Mouse (Mus musculus) ES-E14 (cell line): ENCODE results near the gene Ccnl1. TPM values are rescaled to one million over a fixed set of nuclear protein-coding genes. Genes with fewer than 3 reads are reported as not detected.

ENCODE experiments used
- DNase-seq: peaks from one replicate; pipeline ENCODE4 v3.0.0-alpha.2; 2013; ENCODE audit warnings: low read depth, low spot score
- H3K27ac ChIP-seq: 2 replicates; pipeline ENCODE4 v1.5.1; 2012; ENCODE audit warnings: low read depth, mild to moderate bottlenecking, low read length, moderate library complexity, mixed read lengths; ENCODE audit not compliant: poor library complexity, insufficient read depth, severe bottlenecking
- H3K36me3 ChIP-seq: 2 replicates; pipeline ENCODE4 v1.6.1; 2012; ENCODE audit warnings: mild to moderate bottlenecking, low read length, moderate library complexity, mixed read lengths; ENCODE audit not compliant: control insufficient read depth, poor library complexity, insufficient read depth, severe bottlenecking
- H3K4me1 ChIP-seq, 2 experiments: fragments of 150-350 bp in 1 of 2; sonication (generic) in 1 of 2; 2 replicates each; pipeline ENCODE4 v1.6.1; 2012; ENCODE audit warnings: low read length in 2 of 2, mild to moderate bottlenecking in 1 of 2, mixed read lengths in 1 of 2; ENCODE audit not compliant: control insufficient read depth in 2 of 2, insufficient read depth in 2 of 2, poor library complexity in 1 of 2
- H3K4me3 ChIP-seq, 2 experiments: fragments of 150-350 bp in 1 of 2; sonication (generic) in 1 of 2; 2 replicates each; pipeline ENCODE4 v1.5.1; 2012; ENCODE audit warnings: low read length in 2 of 2, low read depth in 1 of 2, mild to moderate bottlenecking in 1 of 2, mixed read lengths in 1 of 2; ENCODE audit not compliant: insufficient read depth in 1 of 2, poor library complexity in 1 of 2, severe bottlenecking in 1 of 2
- H3K9ac ChIP-seq: 2 replicates; pipeline ENCODE4 v1.6.1; 2012; ENCODE audit warnings: low read depth, mild to moderate bottlenecking, low read length, mixed read lengths; ENCODE audit not compliant: poor library complexity, insufficient read depth, severe bottlenecking
- H3K9me3 ChIP-seq: fragments of 150-350 bp; sonication (generic); 2 replicates; pipeline ENCODE4 v1.6.1; 2012; ENCODE audit warnings: low read depth, mild to moderate bottlenecking, low read length; ENCODE audit not compliant: control insufficient read depth, insufficient read depth
- CHD2 ChIP-seq: IDR thresholded peaks from 2 replicates; pipeline ENCODE4 v1.6.1; 2014; ENCODE audit warnings: mild to moderate bottlenecking, low read depth, low read length, inconsistent platforms
- HCFC1 ChIP-seq: IDR thresholded peaks from 2 replicates; pipeline ENCODE4 v1.6.1; 2012; ENCODE audit warnings: low read length, inconsistent platforms, borderline replicate concordance; ENCODE audit not compliant: insufficient read depth
- MAFK ChIP-seq: IDR thresholded peaks from 2 replicates; pipeline ENCODE4 v1.6.1; 2014; ENCODE audit warnings: mild to moderate bottlenecking, low read depth, low read length, inconsistent platforms; ENCODE audit not compliant: insufficient read depth
- ZC3H11A ChIP-seq: IDR thresholded peaks from 2 replicates; pipeline ENCODE4 v1.6.1; 2012; ENCODE audit warnings: low read depth, mild to moderate bottlenecking, inconsistent platforms, low read length, borderline replicate concordance
- ZNF384 ChIP-seq: IDR thresholded peaks from 2 replicates; pipeline ENCODE4 v1.6.1; 2012; ENCODE audit warnings: low read depth, low read length, inconsistent platforms
- in situ Hi-C, 2 experiments: fragments of 600-800 bp; cut with MboI; formaldehyde crosslinking; loops; one replicate each; pipeline ENCODE4 v1.15.1; 2025; ENCODE audit warnings: low sequenced_read_pairs in 2 of 2, inconsistent platforms in 1 of 2; ENCODE audit not compliant: unreplicated experiment in 2 of 2
- total RNA-seq: library from RNA; depleted of rRNA; stranded (reverse); fragments of 300-350 nt; gene quantifications from 2 replicates; pipeline ENCODE4 v1.2.3, GENCODE M21; 2012

Ccnl1 gene
- total RNA-seq, 1 experiment = 82.8 TPM

DNA sequence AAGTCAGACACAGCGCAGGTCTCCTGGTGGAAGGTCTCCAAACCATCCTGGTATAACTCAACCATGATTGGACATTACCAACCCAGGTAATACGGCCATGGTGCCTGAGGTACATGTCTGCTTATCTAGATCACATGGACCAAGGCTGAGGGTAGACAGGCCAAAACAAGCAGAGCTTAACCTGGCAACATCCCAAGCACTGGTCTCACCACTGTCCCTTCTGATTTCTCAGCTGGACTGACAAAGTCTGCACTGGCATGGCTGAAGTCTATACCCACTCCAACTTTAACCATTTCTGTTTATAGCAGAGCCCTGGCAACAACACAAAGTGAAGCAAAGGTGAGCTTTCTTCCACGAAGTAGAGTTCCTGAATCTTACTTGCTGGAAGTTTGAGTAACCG lies 22.9 kb downstream of the Ccnl1 start:
- H3K9me3 ChIP-seq = no peaks in the 10 kb centered on the region
- DNase-seq = no peak
- in situ Hi-C loops = loop anchor here in 1 of 2 experiments (25.0 kb wide), 1 partner anchor 1948 kb away; the partner anchor contains the start of gene Gmps
- no peak overlapping the region for H3K27ac ChIP-seq
- H3K4me1 ChIP-seq = no peaks in the 10 kb centered on the region
- no peaks in the 10 kb centered on the region for H3K36me3 ChIP-seq
- TF ChIP-seq ZNF384 (no peak), MAFK (no peak), HCFC1 (no peak), CHD2 (no peak), ZC3H11A (no peak)
- no peak overlapping the region for H3K4me3 ChIP-seq
- H3K9ac ChIP-seq = no peak overlapping the region

DNA sequence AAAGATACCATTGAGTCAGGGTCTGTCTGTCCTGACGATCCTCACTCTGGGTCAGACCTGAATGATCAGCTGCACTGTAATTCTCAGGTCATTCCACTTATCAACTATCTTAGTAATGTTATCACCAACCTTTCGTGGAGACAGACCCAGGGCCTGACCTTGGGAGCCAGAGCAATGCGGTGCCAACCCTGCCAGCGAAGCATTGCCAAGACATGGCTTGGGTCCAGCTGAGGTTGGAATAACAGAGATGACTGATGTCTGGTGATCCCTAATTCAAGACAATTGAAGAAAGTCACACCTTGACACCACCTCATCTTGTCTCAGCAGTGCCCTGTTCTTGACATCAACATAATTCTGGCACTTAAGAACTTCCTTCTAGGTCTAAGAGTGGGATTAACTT lies 24.3 kb downstream of the Ccnl1 start:
- no peaks in the 10 kb centered on the region for H3K36me3 ChIP-seq
- DNase-seq = no peak
- peaks cover 0 to 12% of the 10 kb centered on the region in 2 experiments; a peak in 2 of 4 replicates for H3K4me1 ChIP-seq
- H3K9me3 ChIP-seq = no peaks in the 10 kb centered on the region
- in situ Hi-C loops = loop anchor here in 1 of 2 experiments (25.0 kb wide), 1 partner anchor 1946 kb away; the partner anchor contains the start of gene Gmps
- H3K27ac ChIP-seq = no peak overlapping the region
- no peak overlapping the region for H3K4me3 ChIP-seq
- no peak for TF ChIP-seq HCFC1
- TF ChIP-seq ZC3H11A = no peak
- TF ChIP-seq CHD2 = no peak
- TF ChIP-seq MAFK = no peak
- no peak for TF ChIP-seq ZNF384
- no peak overlapping the region for H3K9ac ChIP-seq

DNA sequence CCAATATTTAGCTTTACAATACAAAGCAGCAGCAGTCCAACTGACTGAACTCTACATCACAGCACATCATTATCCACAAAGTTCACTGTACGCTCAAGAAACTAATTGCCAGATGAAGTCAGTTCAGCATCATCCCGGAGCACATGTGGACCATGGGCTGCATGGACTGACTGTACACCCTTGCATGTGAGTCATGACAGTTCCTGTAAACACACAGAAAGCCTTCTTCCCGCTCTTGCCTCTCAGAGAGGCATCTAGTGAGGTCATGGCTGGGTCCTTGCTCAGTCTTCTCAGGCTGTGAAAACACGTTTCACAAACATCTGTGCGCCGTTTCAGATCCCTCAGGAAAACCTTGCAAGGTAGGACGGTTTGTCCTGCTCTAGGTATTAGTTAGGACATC lies 26.5 kb downstream of the Ccnl1 start:
- Histone ChIP-seq H3K9me3 (no peaks in the 10 kb centered on the region), H3K4me1 (peaks cover 0 to 18% of the 10 kb centered on the region in 2 experiments; a peak in 2 of 4 replicates), H3K36me3 (no peaks in the 10 kb centered on the region), H3K4me3 (no peak overlapping the region), H3K9ac (no peak overlapping the region), H3K27ac (no peak overlapping the region)
- DNase-seq = no peak
- no peak for TF ChIP-seq CHD2
- no peak for TF ChIP-seq ZC3H11A
- no peak for TF ChIP-seq HCFC1
- TF ChIP-seq ZNF384 = no peak
- TF ChIP-seq MAFK = no peak
- in situ Hi-C loops = loop anchor here in 1 of 2 experiments (25.0 kb wide), 1 partner anchor 1944 kb away; the partner anchor contains the start of gene Gmps

DNA sequence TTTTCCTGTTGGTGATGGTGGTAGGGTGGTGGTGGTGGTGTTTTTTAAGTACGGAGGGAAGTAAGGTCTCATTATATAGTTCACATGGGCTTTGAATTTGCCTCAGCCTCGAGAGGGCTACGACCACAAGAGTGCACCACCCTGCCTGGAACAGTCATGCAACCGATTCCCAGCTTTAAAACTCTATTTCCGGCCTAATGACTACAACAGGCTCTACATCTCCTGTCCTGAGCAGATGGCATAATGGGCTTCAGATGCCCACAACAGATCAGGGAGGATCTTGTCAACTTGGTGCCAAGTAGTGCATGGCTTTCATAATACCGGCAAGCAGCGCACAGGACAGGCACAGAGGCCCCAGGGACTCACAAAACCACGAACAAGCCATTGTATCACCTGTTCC lies 27.4 kb downstream of the Ccnl1 start:
- Histone ChIP-seq H3K36me3 (no peaks in the 10 kb centered on the region), H3K4me1 (peaks cover 0 to 18% of the 10 kb centered on the region in 2 experiments; a peak in 2 of 4 replicates), H3K9ac (no peak overlapping the region), H3K27ac (no peak overlapping the region), H3K9me3 (no peaks in the 10 kb centered on the region), H3K4me3 (no peak overlapping the region)
- in situ Hi-C loops = loop anchor here in 1 of 2 experiments (25.0 kb wide), 1 partner anchor 1943 kb away; the partner anchor contains the start of gene Gmps
- DNase-seq = no peak
- TF ChIP-seq ZC3H11A = no peak
- TF ChIP-seq CHD2 = no peak
- TF ChIP-seq HCFC1 = no peak
- no peak for TF ChIP-seq ZNF384
- no peak for TF ChIP-seq MAFK
